Mouse (Mus musculus): ENCODE data around the gene Atp6v1a.

Atp6v1a gene

DNA sequence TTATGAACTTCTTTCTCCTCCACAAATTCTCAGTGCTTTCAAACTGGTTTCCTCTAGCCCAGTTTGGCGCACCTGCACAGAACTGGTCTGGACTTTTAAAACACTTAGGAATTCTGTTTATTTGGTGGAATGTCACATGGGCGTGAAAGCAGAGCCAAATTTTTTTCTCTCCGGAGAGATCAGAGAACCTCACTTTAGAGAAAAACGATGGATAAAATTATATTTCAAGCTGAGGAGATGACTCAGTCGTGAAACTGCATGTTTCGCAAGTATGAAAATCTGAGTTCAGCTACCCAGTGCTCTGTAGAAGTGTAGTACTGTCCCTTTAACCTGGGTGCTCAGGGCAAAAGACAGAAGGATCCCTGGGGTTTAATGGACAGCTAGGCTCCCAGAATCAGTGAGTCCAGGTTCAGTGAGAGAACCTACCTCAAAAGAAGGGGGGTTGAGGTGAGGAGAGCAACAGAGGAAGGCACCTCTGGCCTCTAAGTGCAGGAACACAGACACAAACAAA, 2.9 kb downstream of the Atp6v1a start:
- DNase-seq = no peak

DNA sequence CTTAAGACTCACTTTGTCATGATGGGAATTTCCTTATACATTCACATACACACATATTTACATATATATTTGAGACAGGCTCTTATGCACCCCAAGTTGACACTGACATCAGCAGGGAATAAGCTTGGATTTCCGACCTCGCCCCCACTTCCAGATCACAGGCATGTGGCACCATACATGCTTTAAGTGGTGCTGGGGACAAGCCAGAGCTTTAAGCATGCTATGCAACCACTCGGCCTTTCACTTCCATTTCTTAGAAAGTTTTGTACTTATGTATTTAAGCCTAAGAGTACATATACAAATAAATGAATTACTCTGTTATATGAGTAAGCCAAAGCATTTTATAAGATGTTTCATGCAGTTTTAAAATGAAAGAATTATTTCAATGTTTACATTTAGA, 6.3 kb downstream of the Atp6v1a start:
- DNase-seq = no peak

DNA sequence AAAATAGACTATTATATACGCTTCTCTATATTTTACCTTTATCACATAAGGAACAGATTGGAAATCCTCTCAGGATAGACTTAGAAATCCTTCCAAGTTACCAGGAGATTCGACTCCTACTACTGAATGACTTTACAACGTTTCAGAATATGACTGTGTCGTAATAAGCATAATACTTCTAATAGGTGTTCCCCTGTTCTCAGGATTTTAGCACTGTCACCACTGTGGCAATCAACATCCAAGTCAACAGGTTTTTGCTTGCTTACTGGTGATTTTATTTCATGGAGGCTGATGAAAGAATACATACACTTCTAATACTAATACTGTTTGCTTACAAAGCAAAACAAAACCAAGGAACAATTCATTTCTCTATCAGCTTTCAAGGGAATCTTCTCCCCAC, 7.2 kb downstream of the Atp6v1a start:
- DNase-seq = no peak

DNA sequence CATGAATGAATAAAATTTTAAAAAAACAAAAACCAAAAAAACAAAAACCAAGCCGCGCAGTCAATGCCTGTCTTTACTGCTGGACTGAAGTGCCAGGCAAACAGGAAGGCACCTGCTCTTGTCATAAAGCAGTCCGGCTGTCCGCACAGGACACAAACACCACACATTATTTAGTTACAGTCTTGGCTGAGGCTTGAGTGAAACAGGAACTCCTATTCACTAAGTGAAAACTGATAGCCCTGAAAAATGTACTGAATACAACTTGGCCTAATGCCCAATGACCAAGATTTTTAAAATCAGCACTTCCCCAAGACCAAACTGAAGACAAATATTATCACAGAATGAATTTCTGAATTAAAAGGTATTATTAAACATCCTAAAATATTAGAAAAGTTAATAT, 13.1 kb downstream of the Atp6v1a start:
- no peak for DNase-seq

DNA sequence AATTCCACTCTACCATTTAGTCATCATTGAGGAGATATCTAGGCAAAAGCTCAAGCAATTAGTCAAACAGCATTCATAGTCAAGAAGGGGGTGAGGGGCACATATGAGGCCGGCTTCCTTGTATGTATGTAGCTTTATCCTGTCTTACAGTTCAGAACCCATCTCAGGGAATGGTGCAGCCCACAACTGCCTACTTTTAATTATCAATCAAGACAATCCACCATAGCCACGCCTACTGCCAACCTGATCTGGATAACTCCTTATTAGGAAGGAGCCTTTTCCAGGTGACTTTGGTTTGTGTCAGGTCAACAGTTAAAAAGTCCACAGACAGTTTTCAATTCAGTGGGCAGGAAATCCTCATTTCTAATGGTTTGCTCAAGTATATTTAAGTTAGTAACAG, 14.1 kb downstream of the Atp6v1a start:
- DNase-seq = no peak

DNA sequence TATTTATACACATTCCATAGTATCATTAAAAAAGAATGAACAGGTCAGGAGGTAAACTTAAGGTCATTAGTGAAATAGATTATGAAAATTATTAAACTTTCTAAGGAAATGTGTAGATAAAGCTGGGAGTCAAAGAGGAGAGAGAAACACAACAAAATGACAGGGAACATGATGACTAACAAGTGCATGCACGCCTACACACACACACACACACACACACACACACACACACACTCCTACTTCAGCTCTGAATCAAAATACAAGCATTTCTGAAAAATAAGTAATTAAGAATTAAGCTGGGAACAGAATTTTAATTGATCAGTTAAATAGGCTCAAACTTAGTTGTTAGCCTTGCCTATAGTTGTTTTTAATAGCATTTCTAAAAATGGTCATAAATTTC, 14.8 kb downstream of the Atp6v1a start:
- DNase-seq = no peak

DNA sequence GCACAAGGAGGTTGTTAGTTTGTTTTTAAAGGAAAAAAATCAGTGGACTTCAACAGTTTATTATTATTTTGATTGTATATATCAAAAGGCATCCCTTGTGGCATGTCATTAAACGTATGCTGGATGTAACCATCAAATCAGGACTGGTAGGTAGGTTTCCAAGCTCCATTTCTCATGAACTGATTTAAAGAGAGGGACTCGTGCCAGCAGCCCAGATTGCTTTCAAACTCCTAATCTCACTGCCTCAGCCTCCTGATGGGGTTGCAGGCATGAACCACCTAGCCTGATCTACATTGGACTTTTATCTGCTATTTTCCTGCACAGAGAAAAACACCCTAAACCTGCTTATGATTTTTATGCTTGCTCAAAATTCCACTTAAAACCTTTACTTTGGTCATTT, 15.7 kb downstream of the Atp6v1a start:
- DNase-seq = peak; percentile 69

DNA sequence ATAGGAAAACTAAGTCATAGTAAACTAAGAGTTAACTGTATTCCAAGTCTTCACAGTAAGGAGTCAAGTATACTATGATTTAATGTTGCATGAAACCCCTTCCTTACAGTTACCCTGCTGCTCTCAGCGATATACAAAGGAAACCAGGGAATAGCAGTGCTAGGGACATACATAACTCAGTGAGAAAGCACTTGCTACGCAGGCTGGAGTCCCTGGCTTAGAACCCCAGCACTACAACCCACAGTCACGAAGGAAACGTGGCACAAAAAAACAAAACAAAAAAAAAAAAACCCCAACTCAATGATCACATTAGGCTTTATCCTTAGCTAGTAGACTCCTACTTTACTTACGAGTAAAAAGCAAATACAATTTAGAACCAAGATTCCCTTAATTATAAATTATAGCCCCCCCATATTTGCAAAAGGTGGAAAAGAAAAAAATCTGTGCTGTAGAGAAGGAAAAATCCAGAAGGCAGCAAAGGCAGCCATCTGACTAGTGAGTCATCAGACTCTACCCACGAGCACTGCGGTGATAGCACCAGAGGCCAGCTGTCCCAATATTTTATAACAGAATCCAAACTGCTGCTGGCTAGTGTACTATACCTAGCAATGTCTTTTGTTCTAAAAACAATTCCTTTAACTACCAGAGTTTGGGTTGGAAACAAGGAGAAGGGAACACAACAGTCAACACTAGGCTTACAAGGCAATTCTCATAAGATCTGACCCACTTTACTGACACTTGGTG, 16.4 kb downstream of the Atp6v1a start:
- peak; percentile 67 for DNase-seq

DNA sequence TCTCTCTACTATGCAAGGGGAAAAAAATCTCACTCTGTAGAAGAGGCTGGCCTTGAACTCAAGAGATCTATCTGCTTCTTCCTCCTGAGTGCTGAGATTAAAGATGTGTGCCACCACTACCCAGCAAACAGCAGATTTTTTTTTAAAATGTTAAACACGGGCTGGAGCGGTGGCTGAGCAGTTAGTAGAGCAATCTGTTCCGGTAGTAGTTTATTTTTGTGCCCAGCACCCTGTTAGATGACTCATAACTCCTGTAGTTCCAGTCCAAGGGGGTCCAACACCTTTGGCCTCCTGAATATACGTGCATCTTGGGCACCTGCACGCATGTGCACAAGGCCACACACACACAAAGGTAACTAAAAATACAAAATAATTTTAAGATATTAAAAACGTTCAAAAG, 16.9 kb downstream of the Atp6v1a start:
- DNase-seq = peak; percentile 43

DNA sequence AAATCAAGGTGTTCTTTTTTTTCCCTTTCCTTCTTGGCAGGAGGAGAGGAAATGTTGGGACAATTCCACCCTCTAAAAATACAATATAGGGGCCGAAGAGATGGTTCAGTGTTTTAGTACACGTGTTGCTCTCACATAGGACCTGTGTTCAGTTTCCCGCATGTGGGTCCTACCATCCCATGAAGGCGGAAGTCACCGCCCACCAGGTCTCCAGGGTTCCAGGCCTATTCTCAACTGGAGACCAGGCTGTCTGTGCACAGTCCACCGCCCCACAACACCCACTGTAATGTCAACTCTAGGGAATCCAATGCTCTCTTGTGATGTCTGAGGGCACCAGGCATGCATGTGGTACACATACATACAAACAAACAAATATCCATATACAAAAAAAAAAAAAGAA, 17.4 kb downstream of the Atp6v1a start:
- DNase-seq = peak; percentile 48

DNA sequence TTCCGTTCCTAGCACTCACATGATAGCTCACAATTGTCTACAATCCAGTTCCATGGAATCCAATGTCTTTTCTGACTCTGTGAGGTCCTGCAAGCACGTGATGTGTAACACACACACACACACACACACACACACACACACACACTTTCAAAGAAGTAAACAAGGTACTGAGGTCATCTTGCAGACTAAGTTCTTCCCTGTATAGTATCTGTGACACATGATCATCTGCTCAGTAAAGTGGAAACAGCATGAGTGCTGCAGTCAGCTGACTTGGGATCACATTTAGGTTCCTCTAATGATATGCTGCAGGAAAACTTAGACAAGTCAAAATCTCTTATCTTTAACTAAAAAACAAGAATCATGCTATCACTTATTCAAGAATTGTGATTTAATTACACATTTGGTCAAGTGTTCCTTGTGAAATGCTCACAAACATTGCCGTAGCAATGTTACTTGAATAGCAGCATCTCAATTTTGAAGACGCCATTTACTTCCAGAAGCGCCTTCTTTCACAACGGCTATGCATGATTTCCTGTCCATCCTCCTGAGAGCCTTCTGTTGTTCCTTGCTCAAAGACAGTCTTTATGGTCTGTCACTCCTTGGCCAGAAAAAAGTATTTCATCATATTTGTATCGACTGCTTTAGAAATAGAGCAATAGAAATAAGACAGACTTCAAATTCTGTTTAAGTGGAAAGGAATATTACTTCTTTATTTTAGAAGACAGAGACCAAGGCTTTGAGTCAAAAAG, 19.6 kb downstream of the Atp6v1a start:
- no peak for DNase-seq

DNA sequence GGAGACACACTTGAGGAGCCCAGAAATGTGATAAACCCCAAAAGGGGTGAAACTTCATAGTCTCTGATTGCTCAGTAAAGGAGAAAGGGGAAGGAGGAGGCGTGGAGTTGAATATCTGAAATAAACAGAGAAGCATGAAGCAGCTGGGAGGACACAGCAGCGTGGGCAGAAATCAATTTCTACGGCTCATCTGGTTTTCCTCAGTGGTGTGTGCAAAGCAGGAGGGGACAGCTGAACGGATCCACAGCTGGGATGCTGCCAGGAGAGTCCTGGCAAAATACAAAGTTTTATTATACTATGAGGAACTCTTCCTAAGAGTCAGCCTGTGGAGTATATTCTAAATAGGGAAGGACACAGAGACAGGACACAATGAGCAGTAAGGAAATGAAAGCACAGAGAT, 30.5 kb downstream of the Atp6v1a start:
- DNase-seq = no peak

DNA sequence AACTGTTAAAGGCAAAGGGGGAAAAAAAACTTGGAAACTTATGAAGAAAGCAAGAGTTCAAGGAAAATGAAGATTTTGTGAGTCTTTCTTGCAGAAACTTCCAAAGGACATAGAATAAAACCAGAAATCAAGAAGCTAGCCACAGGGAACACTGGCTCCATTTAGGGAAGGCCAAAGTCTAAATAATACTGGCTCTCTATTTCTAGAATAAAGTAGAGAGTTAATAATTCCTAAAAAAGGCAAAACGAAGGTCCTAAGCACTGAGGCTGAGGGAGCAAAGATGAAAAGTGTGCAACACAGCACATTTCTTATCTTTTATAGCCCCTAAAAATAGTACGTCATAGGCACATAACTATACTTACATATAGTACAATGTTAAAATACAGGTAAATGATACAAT, 34.3 kb downstream of the Atp6v1a start:
- no peak for DNase-seq

DNA sequence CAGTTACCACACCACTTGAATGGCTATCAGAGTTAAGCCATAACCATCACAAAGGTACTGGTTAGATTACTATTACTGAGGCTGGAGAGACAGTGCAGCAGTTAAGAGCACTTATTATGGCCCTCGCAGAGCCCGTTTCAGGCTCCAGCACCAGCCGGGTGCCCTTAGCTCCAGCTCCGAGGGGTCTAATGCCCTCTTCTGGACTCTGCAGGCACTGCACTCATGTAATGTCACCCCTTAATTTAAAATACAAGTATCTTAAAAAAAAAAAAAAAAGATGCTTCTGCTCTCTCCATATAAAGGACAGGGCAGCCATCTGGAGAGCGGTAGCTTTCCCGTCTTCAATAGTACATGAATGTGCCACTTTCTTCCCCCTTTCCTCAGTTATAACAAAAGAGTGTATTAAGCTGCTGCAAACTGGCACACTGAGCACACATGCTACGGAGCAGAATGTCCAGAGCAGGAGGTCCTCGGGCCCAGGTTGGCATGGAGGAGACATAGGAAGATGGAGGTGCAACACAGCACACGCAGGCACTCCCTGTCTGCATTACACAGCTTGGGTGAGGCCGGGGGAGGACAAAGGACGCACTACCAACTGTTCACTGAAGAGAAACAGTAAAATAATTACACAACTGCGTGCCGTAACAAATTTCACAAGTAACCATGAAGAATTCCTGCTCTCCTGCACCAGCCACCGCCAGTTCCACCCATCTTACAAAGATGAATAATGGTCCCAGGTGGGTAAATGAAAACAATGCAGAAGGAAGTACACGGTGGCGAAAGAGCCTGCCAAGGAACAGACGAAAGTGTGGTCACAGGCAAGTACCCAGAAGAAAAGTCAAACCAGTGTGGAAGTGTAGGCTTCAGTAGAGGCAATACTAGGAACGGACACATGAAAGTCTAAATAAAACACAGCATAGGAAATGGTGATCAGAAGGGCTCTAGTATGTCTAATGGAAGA, 35.4 kb downstream of the Atp6v1a start:
- no peak for DNase-seq

DNA sequence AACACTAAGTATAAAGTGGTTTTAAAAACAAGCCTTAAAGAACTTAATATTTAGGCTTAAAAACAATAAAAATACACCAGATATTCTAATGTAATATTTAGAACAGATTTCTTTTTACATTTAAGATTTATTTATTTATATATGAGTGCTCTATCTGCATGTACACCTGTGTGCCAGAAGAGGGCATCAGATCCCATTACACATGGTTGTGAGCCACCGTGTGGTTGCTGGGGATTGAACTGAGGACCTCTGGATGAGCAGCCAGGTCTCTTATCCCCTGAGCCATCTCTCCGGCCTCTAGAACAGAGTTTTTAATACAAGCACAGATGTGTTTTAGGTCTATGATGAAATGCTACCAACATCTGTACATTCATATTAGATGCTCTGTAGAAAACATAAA, 36.6 kb downstream of the Atp6v1a start:
- DNase-seq = no peak

DNA sequence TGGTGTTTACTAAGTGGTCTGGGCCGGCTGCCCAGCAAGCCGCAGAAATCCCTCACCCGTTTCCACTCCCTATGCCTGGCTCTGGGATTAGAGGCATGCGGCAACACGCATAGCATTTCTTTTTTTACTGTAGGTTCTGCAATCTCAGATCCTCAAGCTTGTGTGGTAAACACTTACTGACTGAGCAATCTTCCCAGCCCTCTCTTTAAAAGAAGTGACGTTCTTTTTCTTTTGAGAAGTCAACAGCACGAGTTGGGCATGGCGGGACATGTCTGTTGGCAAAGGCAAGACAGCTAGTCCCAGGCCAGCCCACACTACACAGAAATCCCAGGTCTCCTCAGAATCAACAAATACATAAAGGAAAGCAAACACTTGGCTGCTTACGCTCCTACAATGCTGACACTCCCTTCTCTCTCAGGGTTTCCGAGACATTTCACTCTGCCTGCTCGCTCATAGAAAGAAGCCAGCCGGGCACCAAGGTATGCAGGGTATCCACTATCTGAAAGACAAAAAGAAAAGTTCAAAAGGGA, 38.3 kb downstream of the Atp6v1a start:
- no peak for DNase-seq

DNA sequence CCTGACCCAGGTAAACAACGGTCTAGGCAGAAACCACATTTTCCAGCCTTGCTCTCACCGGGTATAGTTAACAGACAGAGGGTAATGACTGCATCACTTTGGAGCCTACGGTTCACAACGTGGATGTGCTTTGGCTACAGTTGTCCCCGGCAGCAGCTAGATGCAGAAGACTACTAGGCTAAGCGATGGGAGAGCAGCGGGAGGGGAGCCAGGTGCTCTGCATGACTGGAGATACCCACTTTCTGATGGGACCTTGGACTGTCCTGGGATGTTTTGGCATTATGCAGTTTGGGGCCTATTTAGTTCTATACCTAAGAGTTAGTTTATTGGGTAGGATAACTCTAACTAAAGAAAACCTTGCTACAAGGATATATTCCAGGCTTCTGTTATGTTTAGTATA, 40.1 kb downstream of the Atp6v1a start:
- no peak for DNase-seq

DNA sequence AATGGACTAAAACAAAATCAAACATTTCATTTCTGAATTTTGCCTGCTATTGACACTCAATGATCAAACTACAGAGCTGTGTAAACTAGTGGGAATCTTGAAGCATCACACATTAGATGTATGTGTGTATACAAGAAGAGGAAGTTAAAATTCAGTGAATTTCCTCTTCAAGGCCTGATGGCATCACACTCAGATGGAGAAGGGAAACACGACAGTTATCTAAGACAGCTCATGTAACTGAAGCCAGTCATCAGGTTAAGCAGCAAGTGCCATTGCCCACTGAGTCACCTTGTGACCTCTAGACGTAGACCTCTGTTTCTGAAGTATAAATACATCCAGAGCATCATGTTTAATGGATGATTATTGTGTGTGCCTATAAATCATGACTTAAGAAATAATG, 51.9 kb downstream of the Atp6v1a start:
- DNase-seq = no peak

DNA sequence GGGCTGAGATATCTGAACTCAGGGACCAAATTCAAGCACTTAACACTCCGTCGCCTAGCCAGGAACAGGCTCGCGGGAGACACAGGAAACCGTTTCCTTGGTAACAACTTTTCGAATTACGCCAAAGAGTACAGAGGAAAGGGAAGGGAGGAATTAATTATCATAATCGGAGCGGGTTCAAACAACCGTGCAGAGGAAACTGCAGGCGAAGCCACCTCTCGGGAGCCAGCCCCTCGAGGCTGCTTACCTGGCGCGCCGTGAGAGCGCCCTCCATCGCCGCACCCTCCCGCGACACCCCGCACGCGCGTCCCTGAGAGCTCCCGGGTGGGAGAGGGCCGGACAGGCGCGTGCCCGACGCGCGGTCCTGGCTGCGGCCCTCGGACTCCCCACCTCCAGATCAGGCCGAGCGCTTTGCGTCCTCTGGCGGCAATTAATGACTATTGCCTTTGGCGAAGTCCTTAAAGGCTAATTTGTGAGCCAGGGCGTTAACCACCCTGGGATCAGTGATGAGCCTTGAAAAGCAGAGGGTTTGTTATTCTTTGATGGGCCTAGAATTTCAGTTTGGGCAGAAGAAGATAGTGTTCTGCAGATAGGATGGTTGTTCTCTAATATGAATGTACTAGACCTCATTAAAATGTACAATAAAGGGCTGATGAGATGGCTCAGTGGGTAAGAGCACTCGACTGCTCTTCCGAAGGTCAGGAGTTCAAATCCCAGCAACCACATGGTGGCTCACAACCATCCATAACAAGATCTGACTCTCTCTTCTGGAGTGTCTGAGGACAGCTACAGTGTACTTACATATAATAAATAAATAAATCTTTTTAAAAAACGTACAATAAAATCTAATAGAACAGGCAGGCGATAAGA, 76.2 kb downstream of the Atp6v1a start, which contains the start of gene Gramd1c:
Gramd1c (minus strand) TSS at position 321 of the 870 bp plus-strand sequence.
- DNase-seq = peak; percentile 51

DNA sequence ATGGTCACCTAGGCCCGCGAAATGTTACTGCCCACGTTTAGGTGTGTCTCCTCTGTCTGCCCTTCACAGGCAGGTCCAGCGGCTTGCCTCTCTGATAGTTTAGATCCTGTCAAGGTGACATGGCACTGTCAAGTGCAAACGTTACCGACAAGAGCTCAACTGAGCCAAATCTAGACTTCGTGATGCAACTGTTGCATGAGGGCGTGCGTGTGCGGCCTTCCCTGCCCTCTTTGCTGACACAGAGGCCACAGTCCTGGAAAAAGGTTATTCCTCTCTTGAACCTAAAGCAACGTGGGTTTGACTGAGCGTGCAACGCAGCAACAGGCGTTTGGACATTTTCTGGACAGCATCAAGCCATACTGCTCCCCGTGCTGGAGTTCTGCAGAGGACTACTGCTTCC, 78.2 kb downstream of the Atp6v1a start:
- no peak for DNase-seq

DNA sequence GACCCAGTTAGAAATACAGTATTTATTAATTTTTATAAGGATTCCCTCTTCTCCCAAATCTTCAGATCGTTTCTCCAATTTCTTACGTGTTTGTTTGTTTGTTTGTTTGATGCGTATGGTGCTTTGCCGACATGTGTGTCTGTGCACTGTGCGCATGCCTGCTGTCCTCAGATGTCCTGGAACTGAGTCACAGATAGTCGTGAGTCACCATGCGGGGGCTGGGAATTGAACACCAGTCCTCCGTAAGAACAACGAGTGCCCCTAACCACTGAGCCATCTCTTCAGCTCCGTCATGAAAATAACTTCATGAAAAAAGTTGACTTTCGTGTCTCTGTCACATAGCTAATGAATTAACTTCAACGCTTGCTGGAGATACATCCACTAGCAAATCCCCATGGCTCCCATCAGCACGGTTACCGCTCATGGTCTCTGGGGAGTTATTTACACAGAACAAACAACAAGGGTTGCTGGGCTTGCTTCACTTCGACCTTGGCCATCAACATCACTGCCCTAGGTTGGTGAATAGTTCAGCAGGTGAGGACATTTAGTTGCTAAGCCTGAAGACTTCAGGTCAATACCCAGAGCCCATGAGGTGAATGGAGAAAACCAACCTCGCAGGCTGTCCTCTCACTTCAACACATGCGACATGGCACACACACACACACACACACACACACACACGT, 78.8 kb downstream of the Atp6v1a start:
- no peak for DNase-seq
